Mouse (Mus musculus): ENCODE results near the gene Zfp541. TPM values are rescaled to one million over a fixed set of nuclear protein-coding genes. Genes with fewer than 3 reads are reported as not detected.

Zfp541 gene
- polyA plus RNA-seq, 1 experiment = not detected

- no peaks in the 10 kb centered on the region for H3K27me3 ChIP-seq (ENCODE audit: control insufficient read depth, insufficient read depth, low read length)
- 61% methylated on average over 6 of the region's 6 CpGs for WGBS
- H3K27ac ChIP-seq (ENCODE audit: insufficient read depth, low read depth, low read length) = peak overlapping the region; percentile 81
- no peaks in the 10 kb centered on the region for H3K36me3 ChIP-seq (ENCODE audit: control insufficient read depth, insufficient read depth, low read length)
- H3K4me1 ChIP-seq (ENCODE audit: control insufficient read depth, insufficient read depth, insufficient read length, low read length) = peaks cover 39% of the 10 kb centered on the region
- no peak overlapping the region for H3K4me3 ChIP-seq (ENCODE audit: low read depth, low read length)
- no peak for TF ChIP-seq CTCF (IDR thresholded peaks at IDR 0.05; ENCODE audit: extremely low read depth, insufficient read length, insufficient replicate concordance, low read depth, low read length)
- no peak for TF ChIP-seq POLR2A (IDR thresholded peaks at IDR 0.05; ENCODE audit: low read depth, low read length)
Measured at GRCm38 (mm10) chr7:16036972-16037371, 24.6 kb upstream of the Zfp541 start.

- Histone ChIP-seq H3K36me3 (ENCODE audit: control insufficient read depth, insufficient read depth, low read length) (no peaks in the 10 kb centered on the region), H3K27me3 (ENCODE audit: control insufficient read depth, insufficient read depth, low read length) (no peaks in the 10 kb centered on the region), H3K4me1 (ENCODE audit: control insufficient read depth, insufficient read depth, insufficient read length, low read length) (peaks cover 29% of the 10 kb centered on the region), H3K4me3 (ENCODE audit: low read depth, low read length) (no peak overlapping the region), H3K27ac (ENCODE audit: insufficient read depth, low read depth, low read length) (no peak overlapping the region)
- no peak for TF ChIP-seq POLR2A (IDR thresholded peaks at IDR 0.05; ENCODE audit: low read depth, low read length)
- WGBS = 80% methylated on average over 5 of the region's 5 CpGs
Measured at GRCm38 (mm10) chr7:16039363-16039762, 22.3 kb upstream of the Zfp541 start.

- WGBS = 59% methylated on average over 2 of the region's 2 CpGs
- Histone ChIP-seq H3K27ac (ENCODE audit: insufficient read depth, low read depth, low read length) (no peak overlapping the region), H3K4me1 (ENCODE audit: control insufficient read depth, insufficient read depth, insufficient read length, low read length) (peaks cover 42% of the 10 kb centered on the region), H3K27me3 (ENCODE audit: control insufficient read depth, insufficient read depth, low read length) (no peaks in the 10 kb centered on the region), H3K4me3 (ENCODE audit: low read depth, low read length) (no peak overlapping the region), H3K36me3 (ENCODE audit: control insufficient read depth, insufficient read depth, low read length) (no peaks in the 10 kb centered on the region)
- TF ChIP-seq POLR2A (IDR thresholded peaks at IDR 0.05; ENCODE audit: low read depth, low read length) (no peak), CTCF (IDR thresholded peaks at IDR 0.05; ENCODE audit: extremely low read depth, insufficient read length, insufficient replicate concordance, low read depth, low read length) (no peak)
Measured at GRCm38 (mm10) chr7:16041208-16041607, 20.4 kb upstream of the Zfp541 start.

- Histone ChIP-seq H3K27ac (ENCODE audit: insufficient read depth, low read depth, low read length) (peak overlapping the region; percentile 61), H3K27me3 (ENCODE audit: control insufficient read depth, insufficient read depth, low read length) (no peaks in the 10 kb centered on the region), H3K4me3 (ENCODE audit: low read depth, low read length) (no peak overlapping the region), H3K4me1 (ENCODE audit: control insufficient read depth, insufficient read depth, insufficient read length, low read length) (peaks cover 35% of the 10 kb centered on the region), H3K36me3 (ENCODE audit: control insufficient read depth, insufficient read depth, low read length) (no peaks in the 10 kb centered on the region)
- 57% methylated on average over 10 of the region's 10 CpGs for WGBS
- TF ChIP-seq POLR2A (IDR thresholded peaks at IDR 0.05; ENCODE audit: low read depth, low read length) (no peak), CTCF (IDR thresholded peaks at IDR 0.05; ENCODE audit: extremely low read depth, insufficient read length, insufficient replicate concordance, low read depth, low read length) (0 out of 2 replicates have a peak, but pooled peaks have one; percentile 8)
Measured at GRCm38 (mm10) chr7:16042850-16043775, 18.5 kb upstream of the Zfp541 start.

- no peak overlapping the region for H3K4me3 ChIP-seq (ENCODE audit: low read depth, low read length)
- 38% methylated on average over 3 of the region's 3 CpGs for WGBS
- H3K4me1 ChIP-seq (ENCODE audit: control insufficient read depth, insufficient read depth, insufficient read length, low read length) = peaks cover 33% of the 10 kb centered on the region
- TF ChIP-seq CTCF (IDR thresholded peaks at IDR 0.05; ENCODE audit: extremely low read depth, insufficient read length, insufficient replicate concordance, low read depth, low read length) (no peak), POLR2A (IDR thresholded peaks at IDR 0.05; ENCODE audit: low read depth, low read length) (no peak)
- H3K36me3 ChIP-seq (ENCODE audit: control insufficient read depth, insufficient read depth, low read length) = no peaks in the 10 kb centered on the region
- H3K27me3 ChIP-seq (ENCODE audit: control insufficient read depth, insufficient read depth, low read length) = no peaks in the 10 kb centered on the region
- peak overlapping the region; percentile 38 for H3K27ac ChIP-seq (ENCODE audit: insufficient read depth, low read depth, low read length)
Measured at GRCm38 (mm10) chr7:16043861-16044435, 17.7 kb upstream of the Zfp541 start.

- peak overlapping the region; percentile 98 for H3K27ac ChIP-seq (ENCODE audit: insufficient read depth, low read depth, low read length)
- 68% methylated on average over 5 of the region's 5 CpGs for WGBS
- H3K4me1 ChIP-seq (ENCODE audit: control insufficient read depth, insufficient read depth, insufficient read length, low read length) = peaks cover 28% of the 10 kb centered on the region
- no peak for TF ChIP-seq POLR2A (IDR thresholded peaks at IDR 0.05; ENCODE audit: low read depth, low read length)
- TF ChIP-seq CTCF (IDR thresholded peaks at IDR 0.05; ENCODE audit: extremely low read depth, insufficient read length, insufficient replicate concordance, low read depth, low read length) = no peak
- H3K4me3 ChIP-seq (ENCODE audit: low read depth, low read length) = no peak overlapping the region
- H3K27me3 ChIP-seq (ENCODE audit: control insufficient read depth, insufficient read depth, low read length) = no peaks in the 10 kb centered on the region
- no peaks in the 10 kb centered on the region for H3K36me3 ChIP-seq (ENCODE audit: control insufficient read depth, insufficient read depth, low read length)
Measured at GRCm38 (mm10) chr7:16044531-16044930, 17.1 kb upstream of the Zfp541 start.

GRCm38 (mm10) chr7:16045538-16045937 lies 16.1 kb upstream of the Zfp541 start:
- TF ChIP-seq POLR2A (IDR thresholded peaks at IDR 0.05; ENCODE audit: low read depth, low read length) = no peak
- Histone ChIP-seq H3K4me3 (ENCODE audit: low read depth, low read length) (0 out of 2 replicates have a peak overlapping the region, but pooled peaks have one; percentile 1), H3K36me3 (ENCODE audit: control insufficient read depth, insufficient read depth, low read length) (no peaks in the 10 kb centered on the region), H3K27ac (ENCODE audit: insufficient read depth, low read depth, low read length) (peak overlapping the region; percentile 98), H3K27me3 (ENCODE audit: control insufficient read depth, insufficient read depth, low read length) (no peaks in the 10 kb centered on the region), H3K4me1 (ENCODE audit: control insufficient read depth, insufficient read depth, insufficient read length, low read length) (peaks cover 27% of the 10 kb centered on the region)
- WGBS = 32% methylated on average over 2 of the region's 2 CpGs

Data from small intestine, adult 2 months (tissue).